Mouse (Mus musculus) CH12.LX (cell line): ENCODE data around the gene Gfod2. TPM values are rescaled to one million over a fixed set of nuclear protein-coding genes. Genes with fewer than 3 reads are reported as not detected.

Source experiments
- DNase-seq: peaks from one replicate; pipeline ENCODE4 v3.0.0-alpha.2; 2013; ENCODE audit errors: extremely low read depth
- H3K27ac ChIP-seq: 2 replicates; pipeline ENCODE4 v1.5.1; 2012; ENCODE audit warnings: low read depth, mild to moderate bottlenecking, control low read depth, moderate library complexity; ENCODE audit not compliant: insufficient read depth
- H3K27me3 ChIP-seq: replicated peaks from 2 replicates; pipeline ENCODE3; 2012; ENCODE audit warnings: inconsistent platforms
- H3K36me3 ChIP-seq, 2 experiments: replicated peaks in 1 of 2; 2 replicates each; pipeline versions ENCODE3 to v1.6.1; 2012; ENCODE audit warnings: inconsistent platforms in 1 of 2, low read length in 1 of 2, mild to moderate bottlenecking in 1 of 2, mixed read lengths in 1 of 2, moderate library complexity in 1 of 2; ENCODE audit not compliant: control insufficient read depth in 1 of 2, insufficient read depth in 1 of 2
- H3K4me1 ChIP-seq, 2 experiments: 2 replicates each; pipeline ENCODE4 v1.6.1; 2012; ENCODE audit warnings: inconsistent platforms in 1 of 2, moderate library complexity in 1 of 2; ENCODE audit not compliant: insufficient read depth in 2 of 2, control insufficient read depth in 1 of 2
- H3K4me2 ChIP-seq: 2 replicates; pipeline ENCODE4 v1.6.1; 2012; ENCODE audit warnings: low read depth, mild to moderate bottlenecking, control low read depth; ENCODE audit not compliant: poor library complexity, insufficient read depth, severe bottlenecking
- H3K4me3 ChIP-seq, 3 experiments: fragments of 150-350 bp in 1 of 3; sonication (generic) in 1 of 3; replicated peaks in 1 of 3; 2 replicates each; pipeline versions ENCODE3 to v1.5.1; 2011 to 2012; ENCODE audit warnings: low read depth in 2 of 3, low read length in 2 of 3, mild to moderate bottlenecking in 2 of 3, moderate library complexity in 2 of 3, control low read depth in 1 of 3, improper control_type of control experiment in 1 of 3, inconsistent platforms in 1 of 3, mixed read lengths in 1 of 3; ENCODE audit not compliant: poor library complexity in 1 of 3
- H3K79me2 ChIP-seq: replicated peaks from 2 replicates; pipeline ENCODE4 v1.6.1; 2012; ENCODE audit warnings: mild to moderate bottlenecking, moderate library complexity; ENCODE audit not compliant: control insufficient read depth, poor library complexity, insufficient read depth, severe bottlenecking; ENCODE audit errors: extremely low read depth
- H3K9ac ChIP-seq: 2 replicates; pipeline ENCODE4 v1.6.1; 2012; ENCODE audit warnings: low read depth, mild to moderate bottlenecking, control low read depth, moderate library complexity; ENCODE audit not compliant: insufficient read depth
- H3K9me3 ChIP-seq: replicated peaks from 2 replicates; pipeline ENCODE3; 2012; ENCODE audit warnings: low read length, inconsistent platforms, mixed read lengths
- BHLHE40 ChIP-seq: IDR thresholded peaks from 2 replicates; pipeline ENCODE4 v1.6.1; 2011; ENCODE audit warnings: mild to moderate bottlenecking, low read depth, low read length, improper control_type of control experiment
- CTCF ChIP-seq, 2 experiments: IDR thresholded peaks in 1 of 2; conservative IDR thresholded peaks in 1 of 2; 2 replicates each; pipeline ENCODE4 v1.5.1; 2011 to 2012; ENCODE audit warnings: low read depth in 2 of 2, low read length in 2 of 2, improper control_type of control experiment in 1 of 2, inconsistent platforms in 1 of 2, mild to moderate bottlenecking in 1 of 2, moderate library complexity in 1 of 2
- E2F4 ChIP-seq: IDR thresholded peaks from 2 replicates; pipeline ENCODE4 v1.6.1; 2011; ENCODE audit warnings: low read depth, low read length, improper control_type of control experiment; ENCODE audit not compliant: insufficient replicate concordance
- JUND ChIP-seq: conservative IDR thresholded peaks from 2 replicates; pipeline ENCODE4 v1.6.1; 2011; ENCODE audit warnings: low read depth, low read length, improper control_type of control experiment
- MAFK ChIP-seq: IDR thresholded peaks from 2 replicates; pipeline ENCODE4 v1.6.1; 2011; ENCODE audit warnings: low read length, improper control_type of control experiment; ENCODE audit not compliant: insufficient replicate concordance
- MAX ChIP-seq: IDR thresholded peaks from 2 replicates; pipeline ENCODE4 v1.6.1; 2011; ENCODE audit warnings: low read length, improper control_type of control experiment
- MAZ ChIP-seq: IDR thresholded peaks from 2 replicates; pipeline ENCODE4 v1.6.1; 2012; ENCODE audit warnings: low read depth, mild to moderate bottlenecking, inconsistent platforms, low read length, improper control_type of control experiment, moderate library complexity
- MXI1 ChIP-seq: IDR thresholded peaks from 2 replicates; pipeline ENCODE4 v1.6.1; 2011; ENCODE audit warnings: mild to moderate bottlenecking, low read depth, low read length, improper control_type of control experiment
- NELFE ChIP-seq: IDR thresholded peaks from 2 replicates; pipeline ENCODE4 v1.6.1; 2011; ENCODE audit warnings: low read depth, low read length, improper control_type of control experiment
- PAX5 ChIP-seq: IDR thresholded peaks from 2 replicates; pipeline ENCODE4 v1.6.1; 2012; ENCODE audit warnings: low read length, inconsistent platforms, mixed read lengths
- RAD21 ChIP-seq: IDR thresholded peaks from 2 replicates; pipeline ENCODE4 v1.6.1; 2011; ENCODE audit warnings: low read depth, mild to moderate bottlenecking, low read length, improper control_type of control experiment, moderate library complexity
- SMC3 ChIP-seq: IDR thresholded peaks from 2 replicates; pipeline ENCODE4 v1.6.1; 2011; ENCODE audit warnings: low read depth, low read length, improper control_type of control experiment
- UBTF ChIP-seq: IDR thresholded peaks from 2 replicates; pipeline ENCODE4 v1.6.1; 2012; ENCODE audit warnings: low read depth, mild to moderate bottlenecking, inconsistent platforms, low read length, improper control_type of control experiment, moderate library complexity
- ZC3H11A ChIP-seq: IDR thresholded peaks from 2 replicates; pipeline ENCODE4 v1.6.1; 2012; ENCODE audit warnings: low read depth, mild to moderate bottlenecking, inconsistent platforms, low read length, improper control_type of control experiment
- ZNF384 ChIP-seq: IDR thresholded peaks from 2 replicates; pipeline ENCODE4 v1.6.1; 2012; ENCODE audit warnings: low read depth, low read length, improper control_type of control experiment, inconsistent platforms
- dilution Hi-C: fragments of 300-500 bp; cut with MboI; formaldehyde crosslinking; loops from 2 replicates; pipeline ENCODE4 v1.14.3; 2020; ENCODE audit warnings: low sequenced_read_pairs; ENCODE audit not compliant: extremely low pct_unique_long_range_greater_than_20kb, extremely low pct_ligation_motif_present
- in situ Hi-C: fragments of 300-500 bp; cut with MboI; formaldehyde crosslinking; loops from 3 replicates; pipeline ENCODE4 v1.14.3; 2019; ENCODE audit warnings: low sequenced_read_pairs, low pct_ligation_motif_present, low pct_unique_long_range_greater_than_20kb, mixed read lengths
- polyA plus RNA-seq: library from polyadenylated mRNA; unstranded; fragments of >175 nt; gene quantifications from 2 replicates; pipeline ENCODE4 v1.2.1, GENCODE M21; 2012; ENCODE audit warnings: low read depth; ENCODE audit not compliant: insufficient read length
- total RNA-seq, 2 experiments: library from RNA; depleted of rRNA; stranded (reverse); fragments of 300-350 nt in 1 of 2; fragments of >200 nt in 1 of 2; gene quantifications; 2 replicates each; pipeline ENCODE4 v1.2.3; 2012 to 2014

Gfod2 gene
- total and polyA plus RNA-seq, 3 experiments, result 1.7 to 3.1 (median 3.1) TPM

GRCm38 (mm10) chr8:105770609-105771008 is 12.1 kb upstream of the Gfod2 start:
- TF ChIP-seq CTCF (conservative IDR thresholded peaks at IDR 0.05 in 1 of 2, IDR thresholded peaks at IDR 0.05 in 1 of 2; ENCODE audit: low read depth in 2 of 2, low read length in 2 of 2) (peak; percentile 66 to 74), RAD21 (peak; percentile 40), ZNF384 (no peak), MAFK (no peak), JUND (no peak), ZC3H11A (no peak), SMC3 (peak; percentile 49), UBTF (no peak), MXI1 (no peak)
- Histone ChIP-seq H3K4me1 (no peaks in the 10 kb centered on the region), H3K36me3 (peaks cover 66 to 80% of the 10 kb centered on the region in 2 experiments)

GRCm38 (mm10) chr8:105768485-105769257 is 10.2 kb upstream of the Gfod2 start:
- H3K4me2 ChIP-seq, result no peak overlapping the region
- H3K27ac ChIP-seq, result no peak overlapping the region
- no peak overlapping the region for H3K4me3 ChIP-seq
- H3K9ac ChIP-seq, result no peak overlapping the region
- H3K79me2 ChIP-seq, result no peaks in the 10 kb centered on the region
- TF ChIP-seq MAZ, result no peak
- no peak for TF ChIP-seq E2F4
- no peak for TF ChIP-seq MAX
- TF ChIP-seq PAX5, result no peak
- no peak for TF ChIP-seq BHLHE40
- TF ChIP-seq NELFE, result no peak
- TF ChIP-seq, all 38 proteins: peak for 0
- DNase-seq, result no peak
- no peaks in the 10 kb centered on the region for H3K9me3 ChIP-seq
- peaks cover 49 to 62% of the 10 kb centered on the region in 2 experiments for H3K36me3 ChIP-seq
- dilution Hi-C loops (no loop called here), in situ Hi-C loops (no loop called here)
- H3K4me1 ChIP-seq, result no peaks in the 10 kb centered on the region
- H3K27me3 ChIP-seq, result no peaks in the 10 kb centered on the region

More at GRCm38 (mm10) chr8:105770609-105771008, 12.1 kb upstream of the Gfod2 start:
- in situ Hi-C loops (no loop called here), dilution Hi-C loops (no loop called here)
- Histone ChIP-seq H3K9me3 (no peaks in the 10 kb centered on the region), H3K9ac (no peak overlapping the region), H3K27ac (no peak overlapping the region), H3K79me2 (no peaks in the 10 kb centered on the region), H3K27me3 (no peaks in the 10 kb centered on the region), H3K4me2 (no peak overlapping the region), H3K4me3 (no peak overlapping the region)
- DNase-seq, result peak; percentile 31
